Comparison of ENCODE assay signal across 9 mouse cellular contexts in the genomic region with DNA sequence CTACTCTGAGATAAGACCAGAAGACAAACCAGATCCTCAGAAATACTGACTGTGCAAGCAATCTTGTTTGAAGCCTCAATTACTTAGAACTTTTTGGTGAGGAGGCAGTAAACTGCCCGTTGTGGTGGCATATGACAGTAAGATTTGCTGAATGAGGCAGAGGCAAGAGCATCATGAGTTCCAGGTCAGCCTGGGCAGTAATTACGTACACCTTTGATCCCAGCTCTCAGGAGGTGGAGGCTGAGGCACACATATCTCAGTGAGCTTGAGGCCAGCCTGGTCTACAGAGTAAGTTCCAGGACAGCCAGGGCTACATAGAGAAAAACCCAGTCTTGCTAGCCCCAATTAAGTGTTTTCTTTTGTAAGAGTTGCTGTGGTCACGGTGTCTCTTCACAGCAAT. TPM values are rescaled to one million over a fixed set of nuclear protein-coding genes. Genes with fewer than 3 reads are reported as not detected.
DNase-seq lines count a peak whose midpoint lies in the region; ATAC-seq lines count a peak whose summit lies in the region.
"Had no signal": no experiment of that assay in that cellular context is flagged by ENCODE, and none has a peak within 500 bp of the region (broad histone marks: within the 10 kb centered on the region; RNA-seq: fewer than 3 reads in every experiment).

No protein-coding gene starts in this region.

- 69% methylated on average over 3 of the region's 3 CpGs for WGBS in heart, embryonic 12.5 days
- whole genome bisulfite sequencing in embryonic facial prominence, embryonic 10.5 days = 68% methylated on average over 3 of the region's 3 CpGs
- 46% methylated on average over 3 of the region's 3 CpGs for WGBS in hindbrain, embryonic 10.5 days
- 39% methylated on average over 3 of the region's 3 CpGs for WGBS in midbrain, embryonic 13.5 days

- no peaks in the 10 kb centered on the region for H3K27me3 ChIP-seq in heart, embryonic 12.5 days (replicated peaks)
- H3K27me3 ChIP-seq in embryonic facial prominence, embryonic 10.5 days (replicated peaks; ENCODE audit: low read depth, poor library complexity, severe bottlenecking) = no peaks in the 10 kb centered on the region
- no peaks in the 10 kb centered on the region for H3K27me3 ChIP-seq in hindbrain, embryonic 10.5 days (ENCODE audit: insufficient read depth, poor library complexity, severe bottlenecking)
- H3K27me3 ChIP-seq in midbrain, embryonic 13.5 days = no peaks in the 10 kb centered on the region

- ATAC-seq in heart, embryonic 12.5 days (ENCODE audit: insufficient number of reproducible peaks, low FRiP score) = no peak
- ATAC-seq in midbrain, embryonic 13.5 days = no peak

- intact Hi-C loops in heart, postnatal 10 days (cut with DNase I) = no loop called here

- peak overlapping the region; percentile 61 for H3K27ac ChIP-seq in heart, embryonic 12.5 days (ENCODE audit: poor library complexity, severe bottlenecking)
- peak overlapping the region; percentile 26; the same call in 1 of the 2 replicates for H3K27ac ChIP-seq in embryonic facial prominence, embryonic 10.5 days (replicated peaks)
- peak overlapping the region; percentile 70 for H3K27ac ChIP-seq in hindbrain, embryonic 10.5 days
- peak overlapping the region; percentile 81 for H3K27ac ChIP-seq in midbrain, embryonic 13.5 days
- H3K27ac ChIP-seq: macrophage had no signal

- peaks cover 30% of the 10 kb centered on the region for H3K36me3 ChIP-seq in heart, embryonic 12.5 days
- peaks cover 50% of the 10 kb centered on the region for H3K36me3 ChIP-seq in embryonic facial prominence, embryonic 10.5 days (replicated peaks)
- peaks cover 48% of the 10 kb centered on the region for H3K36me3 ChIP-seq in hindbrain, embryonic 10.5 days
- 0 out of 2 replicates have a peak, but pooled peaks cover 2% of the 10 kb centered on the region for H3K36me3 ChIP-seq in midbrain, embryonic 13.5 days

- H3K9me3 ChIP-seq in heart, embryonic 12.5 days (replicated peaks) = no peaks in the 10 kb centered on the region
- no peaks in the 10 kb centered on the region for H3K9me3 ChIP-seq in embryonic facial prominence, embryonic 10.5 days
- H3K9me3 ChIP-seq in hindbrain, embryonic 10.5 days = no peaks in the 10 kb centered on the region
- H3K9me3 ChIP-seq in midbrain, embryonic 13.5 days = no peaks in the 10 kb centered on the region

- H3K4me3 ChIP-seq in heart, embryonic 12.5 days = no peak overlapping the region
- no peak overlapping the region for H3K4me3 ChIP-seq in embryonic facial prominence, embryonic 10.5 days
- no peak overlapping the region for H3K4me3 ChIP-seq in hindbrain, embryonic 10.5 days
- H3K4me3 ChIP-seq in midbrain, embryonic 13.5 days (replicated peaks) = no peak overlapping the region

- no peak for DNase-seq in heart, postnatal 10 days
- no peak for DNase-seq in embryonic facial prominence, embryonic 10.5 days (ENCODE audit: low spot score)
- DNase-seq in hindbrain, embryonic 10.5 days (ENCODE audit: low spot score) = no peak
- DNase-seq in ovary, postnatal 10 days (ENCODE audit: low spot score) = no peak
- no peak for DNase-seq in gastrocnemius, adult 18-20 months (ENCODE audit: low spot score)
- no peak for DNase-seq in lung, postnatal 10 days

- peaks cover 33% of the 10 kb centered on the region for H3K4me1 ChIP-seq in heart, embryonic 12.5 days (replicated peaks)
- peaks cover 25% of the 10 kb centered on the region for H3K4me1 ChIP-seq in embryonic facial prominence, embryonic 10.5 days
- peaks cover 34% of the 10 kb centered on the region for H3K4me1 ChIP-seq in hindbrain, embryonic 10.5 days (replicated peaks)
- H3K4me1 ChIP-seq in midbrain, embryonic 13.5 days (replicated peaks) = peaks cover 19% of the 10 kb centered on the region

- H3K4me2 ChIP-seq in heart, embryonic 12.5 days = no peak overlapping the region
- 0 out of 2 replicates have a peak overlapping the region, but pooled peaks have one; percentile 23 for H3K4me2 ChIP-seq in midbrain, embryonic 13.5 days (replicated peaks)

- no peak overlapping the region for H3K9ac ChIP-seq in heart, embryonic 12.5 days
- H3K9ac ChIP-seq in midbrain, embryonic 13.5 days (replicated peaks) = no peak overlapping the region

RNA-seq across cellular contexts. Expression of a gene that starts 48.9 kb away (rescaled TPM):
- 53.9 and 58.0 TPM in 2 replicates for polyA plus RNA-seq in heart, embryonic 12.5 days (2016; fragmentation: Nextera tagmentation; extraction: Ambion mirVana)
- total RNA-seq in heart, postnatal 10 days (2021) = 100 to 1,000 TPM in 1 of 2 experiments, 10 to 100 TPM in 1; 83.2 to 115 TPM
- polyA plus RNA-seq in embryonic facial prominence, embryonic 10.5 days (2016; fragmentation: Nextera tagmentation; extraction: Ambion mirVana) = 50.7 and 52.8 TPM in 2 replicates
- 31.6 and 42.8 TPM in 2 replicates for polyA plus RNA-seq in hindbrain, embryonic 10.5 days (2016; fragmentation: Nextera tagmentation; extraction: Ambion mirVana)
- 18.1 and 21.4 TPM in 2 replicates for polyA plus RNA-seq in midbrain, embryonic 13.5 days (2015; fragmentation: Nextera tagmentation; extraction: Ambion mirVana)
- total RNA-seq in gastrocnemius, adult 18-20 months (2021) = 10 to 100 TPM; 46.3 to 47.4 TPM

Comparison
In these comparisons a context has a peak if more than half of its experiments do, and no peak if none do; other contexts are left out.
1. H3K27ac ChIP-seq: peak in every context shown above with its lines; median percentile 81 in midbrain, embryonic 13.5 days; 70 in hindbrain, embryonic 10.5 days; 61 in heart, embryonic 12.5 days; 26 in embryonic facial prominence, embryonic 10.5 days.